Mouse (Mus musculus) ovary, adult 18-20 months (tissue): ENCODE results near the gene Pphln1.

Experiments
- DNase-seq: peaks from one replicate; pipeline ENCODE4 v3.0.0; 2022; ENCODE audit warnings: low spot score, mixed read lengths

The Pphln1 gene

DNA sequence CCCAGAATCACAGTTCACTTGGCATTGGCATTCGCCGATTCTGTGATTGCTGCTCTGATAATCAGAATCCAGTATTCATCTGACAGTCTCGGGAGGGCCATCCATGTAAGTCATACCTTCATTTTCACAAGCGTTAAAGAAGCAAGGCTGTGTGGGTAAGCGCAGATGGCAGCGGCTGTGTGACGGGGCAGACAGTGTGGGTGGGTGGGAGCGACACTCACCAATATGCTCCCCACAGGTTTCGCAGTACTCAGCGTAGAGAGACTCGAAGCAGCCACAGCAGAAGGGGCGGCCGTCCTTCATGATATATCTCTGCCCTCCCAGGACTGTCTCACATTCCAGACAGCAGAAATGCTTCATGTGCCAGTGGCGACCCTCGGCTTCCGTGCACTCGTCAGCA is 106.7 kb downstream of the Pphln1 start:
- DNase-seq, result no peak

DNA sequence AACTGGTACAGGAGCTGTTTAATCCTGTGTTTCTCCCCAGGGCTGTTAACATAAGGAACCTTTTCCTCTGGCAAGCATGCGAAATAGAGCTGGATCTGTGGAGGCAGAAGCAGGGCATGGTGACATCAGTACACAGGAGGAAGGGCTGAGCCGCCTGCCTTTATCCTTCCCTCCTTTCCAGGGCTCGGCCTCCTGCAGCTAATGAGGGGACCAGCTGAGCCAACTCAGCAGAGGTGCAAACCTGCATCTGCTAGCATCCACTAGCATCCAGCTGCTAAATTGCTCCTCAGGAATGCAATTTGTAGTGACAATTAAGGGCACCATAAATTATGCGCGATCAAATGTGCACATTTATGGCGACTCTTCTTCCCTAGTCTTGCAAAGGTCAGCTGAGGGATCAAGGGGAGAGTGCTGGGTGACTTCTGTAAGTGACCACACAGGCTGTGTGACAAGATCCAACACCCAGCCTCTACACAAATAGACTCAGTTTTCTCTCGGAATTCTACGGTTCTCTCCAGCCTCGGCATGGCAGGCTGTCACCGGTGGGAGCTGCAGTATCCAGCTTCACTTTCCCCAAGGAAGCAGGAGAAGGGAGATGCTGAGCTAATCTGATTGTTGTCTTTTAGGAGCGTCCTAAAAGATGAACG is 112.7 kb downstream of the Pphln1 start:
- no peak for DNase-seq

DNA sequence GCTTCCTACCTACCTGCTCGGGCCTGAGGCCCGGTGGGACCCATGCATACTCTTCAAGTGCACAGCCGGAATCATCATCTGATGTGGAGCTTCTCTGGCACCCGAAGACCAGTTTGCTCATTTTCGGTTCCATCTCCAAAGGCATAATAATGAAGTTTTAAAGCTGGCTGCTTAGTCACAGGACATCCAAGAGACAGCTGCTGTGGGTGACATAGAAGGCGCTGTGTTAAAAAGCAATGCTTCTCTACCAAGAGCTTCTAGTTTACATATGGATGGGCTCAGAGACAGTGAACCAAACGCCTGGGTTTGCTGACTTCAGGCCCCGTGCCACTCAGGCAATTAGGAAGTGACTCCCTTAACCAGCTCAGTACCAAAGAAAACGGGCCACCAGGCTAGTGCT is 114.3 kb downstream of the Pphln1 start:
- DNase-seq, result no peak

DNA sequence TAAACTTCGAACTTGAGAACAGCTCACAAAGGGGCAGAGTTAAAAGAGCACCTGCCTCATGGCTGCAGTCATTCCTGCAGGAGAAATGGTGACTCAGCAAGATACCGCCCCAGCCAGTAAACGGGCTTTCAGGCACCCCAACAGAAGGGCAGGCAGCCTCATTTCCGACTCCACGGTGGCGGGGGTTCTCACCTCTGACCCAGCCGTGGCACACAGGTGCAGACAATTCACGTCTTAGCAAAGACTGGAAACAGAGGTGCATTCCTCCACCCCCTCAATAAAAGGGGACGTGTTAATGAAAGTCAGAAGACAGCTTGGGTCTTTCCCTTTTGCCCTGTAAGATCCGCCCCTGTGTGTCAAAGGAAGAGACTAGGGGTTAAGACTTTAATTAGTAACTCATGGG is 115.8 kb downstream of the Pphln1 start:
- DNase-seq, result no peak

DNA sequence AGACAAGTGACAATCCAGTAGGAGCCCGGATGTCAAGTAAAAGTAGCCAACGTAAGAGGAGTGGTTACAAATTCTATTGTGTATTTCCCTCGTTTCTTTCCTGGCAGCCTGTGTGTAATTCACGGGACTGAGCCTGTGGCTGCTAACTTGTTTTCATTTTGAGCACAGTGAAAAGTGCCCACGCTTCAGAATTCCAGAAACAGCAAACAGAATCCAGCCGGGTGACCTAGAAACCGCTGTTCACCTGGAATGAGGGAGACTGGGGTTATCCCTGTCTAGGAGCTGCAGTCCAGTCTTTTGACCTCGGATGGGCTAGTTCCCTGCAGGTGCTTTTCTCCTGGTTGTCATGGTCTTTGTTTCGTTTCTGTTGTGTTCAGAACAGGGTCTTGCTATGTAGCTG is 117.2 kb downstream of the Pphln1 start:
- DNase-seq, result no peak

DNA sequence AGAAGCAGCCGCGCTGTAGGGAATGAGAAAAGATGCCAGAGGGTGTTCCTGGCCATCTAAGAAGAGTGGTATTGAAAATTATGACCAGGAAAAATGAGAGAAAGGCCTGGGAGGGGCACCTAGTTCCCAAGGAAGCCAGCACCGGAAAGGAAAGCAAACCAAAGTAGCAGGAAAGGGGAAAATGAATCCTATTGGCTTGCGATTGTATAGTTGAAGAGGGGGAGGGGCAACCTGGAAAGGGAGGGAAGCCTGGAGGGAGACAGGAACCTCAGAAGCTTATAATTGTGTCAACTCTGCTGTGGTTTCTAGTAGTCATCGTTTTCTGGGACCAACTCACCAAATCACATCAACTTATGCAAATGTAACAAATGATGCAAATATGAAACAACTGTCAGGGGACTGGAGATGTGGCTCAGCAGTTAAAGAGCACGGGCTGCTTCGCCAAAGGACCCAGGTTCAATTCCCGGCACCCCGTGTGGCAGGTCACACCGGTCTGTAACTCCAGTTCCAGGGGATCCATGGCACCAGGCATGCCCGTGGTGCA is 118.9 kb downstream of the Pphln1 start:
- no peak for DNase-seq

DNA sequence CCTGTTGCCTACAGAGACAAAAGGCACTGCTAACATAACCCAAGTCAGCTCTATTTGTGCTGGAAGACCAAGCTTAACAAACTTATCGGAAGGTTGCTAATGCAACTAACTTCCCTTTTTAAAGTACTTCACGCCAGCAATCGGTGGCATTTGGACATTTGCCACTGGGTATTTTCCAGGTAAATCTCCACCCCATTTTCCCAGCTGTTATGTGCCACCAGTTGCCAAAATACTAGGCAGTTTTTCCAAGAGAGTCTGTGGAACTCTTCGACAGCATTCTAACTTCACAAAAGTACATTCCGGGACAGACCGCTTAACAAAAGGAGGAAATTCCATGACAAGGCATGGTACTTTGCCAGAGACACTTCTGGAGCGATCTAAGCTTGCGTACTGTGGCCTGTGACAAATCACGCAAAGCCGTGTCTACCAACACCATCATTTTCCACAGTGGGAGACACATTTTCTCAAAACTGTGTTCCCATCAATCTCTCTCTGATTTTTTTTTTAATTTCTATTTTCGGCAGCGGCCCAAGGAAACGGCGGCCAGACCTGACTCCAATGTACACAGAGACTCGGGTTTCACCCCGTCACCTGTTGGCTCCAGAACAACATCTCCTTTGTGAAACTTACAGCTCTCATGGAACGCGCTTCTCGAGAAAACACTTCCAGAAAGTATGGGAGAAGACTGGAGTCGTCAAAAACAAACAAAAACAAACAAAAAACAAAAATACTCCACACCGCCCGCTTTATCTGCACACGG is 120.2 kb downstream of the Pphln1 start:
- DNase-seq, result no peak

DNA sequence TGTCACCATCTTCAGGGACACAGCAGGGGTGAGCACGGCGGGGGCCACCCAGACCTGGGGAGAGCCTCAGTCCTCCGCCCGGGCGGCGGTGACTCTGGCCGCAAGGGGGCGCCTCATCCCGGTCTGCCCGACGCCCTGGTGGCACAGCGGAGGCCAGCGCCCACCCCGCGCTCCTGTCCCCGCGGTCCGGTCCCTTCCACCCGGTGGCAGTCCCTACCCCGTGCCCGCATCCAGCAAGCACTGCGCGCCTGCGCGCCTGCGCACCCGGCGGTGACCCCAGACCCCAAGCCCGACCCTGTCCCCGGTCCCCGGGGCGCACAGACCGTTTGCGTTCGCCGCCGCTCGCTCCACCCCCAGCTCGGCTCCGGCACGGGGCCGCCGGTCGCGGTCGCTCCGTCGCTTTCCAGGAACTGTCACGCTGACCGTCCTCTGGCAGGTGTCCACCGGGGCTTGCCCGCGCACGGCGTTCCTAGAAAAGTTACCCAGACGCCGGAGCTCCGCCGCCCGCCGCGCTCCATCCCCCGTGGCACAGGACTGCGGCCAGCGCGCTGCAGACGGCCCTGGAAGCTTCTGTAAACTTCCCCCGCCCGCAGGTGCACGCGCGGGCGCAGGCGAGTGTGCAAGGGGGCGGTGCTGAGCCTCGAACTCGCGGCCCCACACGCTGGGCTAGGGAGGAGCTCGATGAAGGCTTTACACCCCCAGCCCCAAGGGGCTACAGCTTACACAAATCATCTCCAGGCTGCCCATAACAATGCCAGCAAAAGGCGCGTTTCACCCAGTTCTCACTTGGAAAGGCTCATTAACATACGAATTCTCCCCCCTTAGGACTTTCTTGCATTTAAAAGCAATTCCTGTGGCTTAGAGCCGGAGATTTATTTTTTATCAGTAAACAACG is 121.0 kb downstream of the Pphln1 start:
- DNase-seq, result peak; percentile 66

GRCm38 (mm10) chr15:93519836-93520826 is 122.0 kb downstream of the Pphln1 start:
- DNase-seq, result no peak

- no peak for DNase-seq
These were observed 123.1 kb downstream of the Pphln1 start for GRCm38 (mm10) chr15:93521088-93521786.

- DNase-seq, result no peak
These were observed 123.6 kb downstream of the Pphln1 start for GRCm38 (mm10) chr15:93521787-93522180.

DNA sequence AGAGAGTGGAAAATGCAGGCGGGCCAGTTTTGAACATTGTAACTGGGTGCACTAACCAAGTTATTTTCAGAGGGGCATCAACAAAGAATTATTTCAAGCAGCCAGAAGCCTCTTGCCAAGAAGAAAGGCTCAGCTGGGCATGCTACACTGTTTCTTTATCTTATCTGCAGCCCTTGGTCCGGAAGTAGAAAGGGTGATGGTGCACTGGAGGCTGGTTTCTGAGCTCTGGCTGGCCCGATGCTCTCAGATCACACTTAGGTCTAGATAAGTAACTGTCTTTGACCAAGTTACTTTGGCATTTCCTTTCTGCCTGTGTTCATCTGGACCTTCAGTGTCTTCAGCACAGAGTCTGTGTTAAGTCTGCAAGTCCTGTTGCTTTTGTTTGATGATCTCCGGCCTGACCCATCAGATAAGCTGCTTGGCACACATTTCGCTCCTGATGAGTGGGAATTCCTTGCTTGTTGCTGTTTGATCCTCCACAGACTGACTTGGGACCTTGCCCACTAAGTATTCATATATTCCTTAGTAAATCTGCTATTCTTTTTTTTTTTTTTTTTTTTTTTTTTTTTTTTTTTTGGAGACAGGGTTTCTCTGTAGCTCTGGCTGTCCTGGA is 127.3 kb downstream of the Pphln1 start:
- DNase-seq, result no peak

DNA sequence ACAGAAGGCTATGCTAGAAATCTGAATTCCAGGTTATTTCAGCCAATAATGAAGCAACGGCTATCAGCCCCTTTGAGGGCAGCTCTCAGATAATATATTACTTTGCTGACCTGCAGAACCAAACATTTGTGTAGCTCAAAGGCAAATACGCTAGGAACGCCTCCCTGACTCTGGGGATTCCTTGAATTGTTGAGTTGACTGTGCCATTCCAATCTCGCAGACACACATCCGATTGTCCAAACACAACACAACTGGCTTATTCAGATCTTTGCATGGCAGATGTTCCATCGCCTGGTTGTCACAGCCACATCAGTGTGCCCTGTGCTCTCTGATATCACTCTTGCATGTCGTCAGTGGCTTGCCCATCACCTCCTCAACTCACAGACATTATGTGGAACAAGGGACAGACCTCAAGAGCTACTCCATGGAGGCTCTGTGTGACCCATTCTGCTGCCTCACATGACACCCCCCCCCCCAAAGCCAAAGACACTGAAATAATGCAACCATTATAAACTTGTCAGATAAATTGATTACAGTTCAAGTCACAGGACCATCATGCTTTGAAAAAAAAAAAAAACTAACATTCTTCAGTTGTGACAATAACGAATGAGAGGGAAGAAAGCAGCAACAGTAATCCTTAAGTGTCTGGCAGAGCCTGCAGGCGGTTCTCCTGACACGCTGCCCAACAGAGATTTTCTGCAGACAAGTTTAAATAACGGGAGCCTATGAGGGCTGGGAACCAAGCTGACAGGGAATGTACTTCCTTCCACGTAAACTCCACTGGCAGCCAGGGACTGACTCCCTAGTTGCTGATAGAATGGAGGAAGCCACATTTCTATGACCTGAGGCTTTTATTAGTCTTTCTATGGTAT is 131.9 kb downstream of the Pphln1 start:
- DNase-seq, result no peak

DNA sequence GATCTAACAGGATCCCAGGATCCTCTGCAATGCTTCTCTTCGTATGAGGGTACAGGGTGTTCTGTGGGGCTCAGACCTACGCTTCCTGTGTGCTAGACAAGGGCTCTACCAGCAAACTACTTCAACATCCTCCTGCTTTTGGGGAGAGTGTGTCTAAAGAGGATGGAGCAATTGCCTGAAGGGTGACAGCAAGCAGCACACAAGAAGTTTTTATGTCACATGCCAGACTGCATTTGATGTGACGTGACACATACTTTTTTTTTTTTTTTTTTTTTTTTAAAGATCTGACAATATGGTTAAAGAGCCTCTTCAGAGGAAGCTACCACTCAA is 132.5 kb downstream of the Pphln1 start:
- no peak for DNase-seq

GRCm38 (mm10) chr15:93536191-93536590 is 138.0 kb downstream of the Pphln1 start:
- no peak for DNase-seq

- no peak for DNase-seq
These were observed 139.6 kb downstream of the Pphln1 start for GRCm38 (mm10) chr15:93537745-93538144.

GRCm38 (mm10) chr15:93538551-93539205 is 140.5 kb downstream of the Pphln1 start:
- no peak for DNase-seq

DNA sequence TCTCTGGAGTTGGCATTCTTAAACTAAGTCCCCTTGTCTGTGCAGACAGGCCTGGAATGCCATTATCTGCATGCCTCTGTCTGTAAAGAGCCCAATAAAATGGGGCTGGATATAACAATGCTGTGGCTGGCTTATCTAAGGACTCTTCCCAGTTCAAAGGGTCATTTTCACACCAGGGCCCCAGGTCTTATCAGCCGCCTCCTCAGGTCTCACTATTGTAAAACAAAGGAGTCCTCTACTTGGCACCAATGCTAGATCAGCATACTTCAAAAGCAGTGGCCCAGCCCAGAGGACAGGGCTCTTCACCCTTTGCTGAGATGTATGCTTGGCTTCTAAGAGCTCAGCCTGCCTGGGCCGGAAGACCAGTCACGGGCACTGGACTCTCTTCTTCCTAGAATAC is 141.3 kb downstream of the Pphln1 start:
- DNase-seq, result no peak
